Mouse (Mus musculus) megakaryocyte, embryonic 14.5 days (primary cell): ENCODE results near the gene Oit3. TPM values are rescaled to one million over a fixed set of nuclear protein-coding genes. Genes with fewer than 3 reads are reported as not detected.
A peak's percentile ranks its signal among the peaks of the same experiment; 100 is the strongest.

ENCODE experiments used
- H3K27me3 ChIP-seq: replicated peaks from 2 replicates; pipeline ENCODE3; 2012; ENCODE audit warnings: inconsistent platforms
- H3K36me3 ChIP-seq: replicated peaks from 2 replicates; pipeline ENCODE3; 2012; ENCODE audit warnings: low read length, inconsistent platforms, mixed read lengths
- H3K4me1 ChIP-seq: 2 replicates; pipeline ENCODE4 v1.6.1; 2012; ENCODE audit warnings: inconsistent platforms
- H3K4me3 ChIP-seq: replicated peaks from 2 replicates; pipeline ENCODE3; 2012; ENCODE audit warnings: moderate library complexity, mild to moderate bottlenecking, inconsistent platforms
- H3K9me3 ChIP-seq: 2 replicates; pipeline ENCODE4 v1.6.1; 2012; ENCODE audit warnings: inconsistent platforms
- FLI1 ChIP-seq: IDR thresholded peaks from 2 replicates; pipeline ENCODE4 v1.6.1; 2012; ENCODE audit warnings: low read length, inconsistent platforms, mixed read lengths
- GATA1 ChIP-seq: IDR thresholded peaks from 3 replicates; pipeline ENCODE4 v1.6.1; 2012; ENCODE audit warnings: mixed read lengths, low read length, inconsistent platforms, borderline replicate concordance
- polyA plus RNA-seq: library from polyadenylated mRNA; stranded (reverse); fragments of >175 nt; gene quantifications from 2 replicates; pipeline ENCODE4 v1.2.3, GENCODE M21; 2012; ENCODE audit warnings: low replicate concordance; ENCODE audit not compliant: insufficient read depth

The Oit3 gene
- polyA plus RNA-seq, 1 experiment = 1.3 TPM

- TF ChIP-seq FLI1 (no peak), GATA1 (no peak)
- Histone ChIP-seq H3K36me3 (peaks cover 96% of the 10 kb centered on the region), H3K4me1 (peaks cover 18% of the 10 kb centered on the region; the same call in 1 of the 2 replicates), H3K9me3 (no peaks in the 10 kb centered on the region), H3K27me3 (no peaks in the 10 kb centered on the region), H3K4me3 (no peak overlapping the region)
Measured at GRCm38 (mm10) chr10:59459767-59460166, 18.2 kb upstream of the Oit3 start.

- H3K36me3 ChIP-seq = peaks cover 99% of the 10 kb centered on the region
- H3K4me3 ChIP-seq = no peak overlapping the region
- H3K27me3 ChIP-seq = no peaks in the 10 kb centered on the region
- TF ChIP-seq GATA1 (no peak), FLI1 (no peak)
- H3K4me1 ChIP-seq = peaks cover 18% of the 10 kb centered on the region
- H3K9me3 ChIP-seq = no peaks in the 10 kb centered on the region
Measured at GRCm38 (mm10) chr10:59454631-59455030, 13.1 kb upstream of the Oit3 start.

GRCm38 (mm10) chr10:59451839-59452238 lies 10.3 kb upstream of the Oit3 start:
- TF ChIP-seq GATA1 = no peak
- TF ChIP-seq FLI1 = no peak
- Histone ChIP-seq H3K4me3 (no peak overlapping the region), H3K36me3 (peaks cover 96% of the 10 kb centered on the region), H3K4me1 (peaks cover 43% of the 10 kb centered on the region), H3K9me3 (no peaks in the 10 kb centered on the region), H3K27me3 (no peaks in the 10 kb centered on the region)

GRCm38 (mm10) chr10:59447546-59447945 lies 6.0 kb upstream of the Oit3 start:
- H3K9me3 ChIP-seq = no peaks in the 10 kb centered on the region
- TF ChIP-seq FLI1 (no peak), GATA1 (no peak)
- no peak overlapping the region for H3K4me3 ChIP-seq
- no peaks in the 10 kb centered on the region for H3K27me3 ChIP-seq
- H3K36me3 ChIP-seq = peaks cover 74% of the 10 kb centered on the region
- peaks cover 75% of the 10 kb centered on the region for H3K4me1 ChIP-seq

- Histone ChIP-seq H3K27me3 (no peaks in the 10 kb centered on the region), H3K9me3 (no peaks in the 10 kb centered on the region), H3K4me3 (peak overlapping the region; percentile 43), H3K4me1 (peaks cover 76% of the 10 kb centered on the region), H3K36me3 (peaks cover 70% of the 10 kb centered on the region)
- no peak for TF ChIP-seq FLI1
- TF ChIP-seq GATA1 = no peak
Measured at GRCm38 (mm10) chr10:59446911-59447437, 5.4 kb upstream of the Oit3 start.

- Histone ChIP-seq H3K27me3 (no peaks in the 10 kb centered on the region), H3K4me3 (no peak overlapping the region), H3K4me1 (peaks cover 86% of the 10 kb centered on the region), H3K9me3 (no peaks in the 10 kb centered on the region), H3K36me3 (peaks cover 46% of the 10 kb centered on the region)
- TF ChIP-seq FLI1 (no peak), GATA1 (no peak)
Measured at GRCm38 (mm10) chr10:59444635-59445034, 3.1 kb upstream of the Oit3 start.

- no peak overlapping the region for H3K4me3 ChIP-seq
- H3K27me3 ChIP-seq = no peaks in the 10 kb centered on the region
- peaks cover 86% of the 10 kb centered on the region for H3K4me1 ChIP-seq
- H3K36me3 ChIP-seq = peaks cover 42% of the 10 kb centered on the region
- H3K9me3 ChIP-seq = no peaks in the 10 kb centered on the region
- TF ChIP-seq FLI1 (no peak), GATA1 (no peak)
Measured at GRCm38 (mm10) chr10:59444106-59444505, 2.5 kb upstream of the Oit3 start.

GRCm38 (mm10) chr10:59443212-59443611 lies 1.6 kb upstream of the Oit3 start:
- no peaks in the 10 kb centered on the region for H3K27me3 ChIP-seq
- peak overlapping the region; percentile 48 for H3K4me3 ChIP-seq
- H3K4me1 ChIP-seq = peaks cover 85% of the 10 kb centered on the region
- TF ChIP-seq FLI1 = no peak
- TF ChIP-seq GATA1 = no peak
- H3K9me3 ChIP-seq = no peaks in the 10 kb centered on the region
- peaks cover 38% of the 10 kb centered on the region for H3K36me3 ChIP-seq

GRCm38 (mm10) chr10:59440177-59440576 lies 1.4 kb downstream of the Oit3 start:
- H3K4me1 ChIP-seq = peaks cover 56% of the 10 kb centered on the region
- H3K27me3 ChIP-seq = no peaks in the 10 kb centered on the region
- peaks cover 24% of the 10 kb centered on the region for H3K36me3 ChIP-seq
- TF ChIP-seq GATA1 (no peak), FLI1 (no peak)
- no peak overlapping the region for H3K4me3 ChIP-seq
- no peaks in the 10 kb centered on the region for H3K9me3 ChIP-seq

- TF ChIP-seq FLI1 (no peak), GATA1 (no peak)
- Histone ChIP-seq H3K4me3 (no peak overlapping the region), H3K9me3 (no peaks in the 10 kb centered on the region), H3K27me3 (no peaks in the 10 kb centered on the region), H3K4me1 (peaks cover 50% of the 10 kb centered on the region), H3K36me3 (peaks cover 20% of the 10 kb centered on the region)
Measured at GRCm38 (mm10) chr10:59439508-59439931, 2.1 kb downstream of the Oit3 start.

- H3K27me3 ChIP-seq = no peaks in the 10 kb centered on the region
- H3K36me3 ChIP-seq = peaks cover 20% of the 10 kb centered on the region
- no peaks in the 10 kb centered on the region for H3K9me3 ChIP-seq
- H3K4me1 ChIP-seq = peaks cover 44% of the 10 kb centered on the region
- no peak overlapping the region for H3K4me3 ChIP-seq
- no peak for TF ChIP-seq FLI1
- TF ChIP-seq GATA1 = no peak
Measured at GRCm38 (mm10) chr10:59438651-59439050, 2.9 kb downstream of the Oit3 start.
